Mouse (Mus musculus): ENCODE measurements around the gene Jag2.

GRCm38 (mm10) chr12:112875225-112876013 is 54.2 kb downstream of the Jag2 start:
- TF ChIP-seq CTCF (IDR thresholded peaks at IDR 0.05) (peak; percentile 93), POLR2A (IDR thresholded peaks at IDR 0.05; ENCODE audit: insufficient read depth, low read depth, low read length) (no peak)

Measured in heart, adult 2 months (tissue).